Mouse (Mus musculus): ENCODE measurements around the gene Lrrc20. TPM values are rescaled to one million over a fixed set of nuclear protein-coding genes. Genes with fewer than 3 reads are reported as not detected.
"Not testable (repeated sequence)": the region's sequence is repeated elsewhere in the genome, so short reads cannot be mapped to it uniquely, and the experiment has no call there.

Lrrc20 gene
- polyA plus RNA-seq, 1 experiment from 2014 or later: 6.7 TPM

DNA sequence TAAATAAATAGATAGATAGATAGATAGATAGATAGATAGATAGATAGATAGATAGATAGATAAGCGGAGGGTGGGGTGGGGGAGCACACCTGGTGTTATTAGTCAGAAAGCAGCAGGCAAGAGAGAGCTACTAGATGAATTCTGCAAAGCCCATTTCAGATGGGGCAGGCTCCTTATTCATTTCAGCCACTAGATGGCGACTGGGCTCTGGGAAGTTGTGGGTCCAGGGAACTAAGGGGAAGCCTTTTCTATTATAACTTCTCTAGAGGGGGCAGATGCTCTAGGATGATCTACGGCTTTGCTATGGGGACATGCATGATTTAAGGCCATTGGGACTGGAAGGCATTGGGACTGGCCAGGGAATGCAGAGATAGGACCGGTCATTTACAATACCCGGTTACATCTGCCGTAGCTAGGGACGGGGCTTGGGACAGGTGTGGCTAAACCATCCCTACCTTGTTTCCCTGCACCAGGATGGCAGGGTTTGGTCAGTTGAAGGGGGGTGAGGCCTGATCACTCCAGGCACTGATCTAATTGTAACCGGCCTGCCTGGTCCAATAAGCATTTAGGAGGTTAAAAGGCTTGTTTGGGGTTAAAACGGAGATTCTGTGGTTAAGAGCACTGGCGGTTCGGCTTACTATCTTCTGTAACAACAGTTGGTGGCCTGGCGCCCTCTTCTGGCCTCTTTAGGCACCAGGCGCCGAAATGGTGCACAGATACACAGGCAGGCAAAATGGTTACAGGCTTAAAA, 126.9 kb downstream of the Lrrc20 start:
- WGBS: 12% methylated on average over 14 of the region's 14 CpGs
- no peak overlapping the region for H3K27ac ChIP-seq (replicated peaks)
- H3K4me1 ChIP-seq (replicated peaks; ENCODE audit: control insufficient read depth, insufficient read depth): no peaks in the 10 kb centered on the region
- ATAC-seq (ENCODE audit: low FRiP score, low TSS enrichment): peak; percentile 66; the same call in 1 of the 2 replicates
- DNase-seq (ENCODE audit: low spot score): peak; percentile 59
- no peak overlapping the region for H3K4me3 ChIP-seq (ENCODE audit: low read depth, low read length)
- no peak overlapping the region for H3K9ac ChIP-seq (ENCODE audit: low read length)
- H3K9me3 ChIP-seq (ENCODE audit: control insufficient read depth, low read length): no peaks in the 10 kb centered on the region
- no peak for TF ChIP-seq EP300 (optimal IDR thresholded peaks at IDR 0.05)
- TF ChIP-seq CTCF (IDR thresholded peaks at IDR 0.05; ENCODE audit: low read depth): peak; percentile 82
- H3K4me2 ChIP-seq (replicated peaks; ENCODE audit: low read depth): peak overlapping the region; percentile 32; the same call in 1 of the 2 replicates
- H3K36me3 ChIP-seq (ENCODE audit: control insufficient read depth, insufficient read depth, low read length): no peaks in the 10 kb centered on the region
- H3K27me3 ChIP-seq (ENCODE audit: control insufficient read depth, insufficient read depth, low read length): no peaks in the 10 kb centered on the region

DNA sequence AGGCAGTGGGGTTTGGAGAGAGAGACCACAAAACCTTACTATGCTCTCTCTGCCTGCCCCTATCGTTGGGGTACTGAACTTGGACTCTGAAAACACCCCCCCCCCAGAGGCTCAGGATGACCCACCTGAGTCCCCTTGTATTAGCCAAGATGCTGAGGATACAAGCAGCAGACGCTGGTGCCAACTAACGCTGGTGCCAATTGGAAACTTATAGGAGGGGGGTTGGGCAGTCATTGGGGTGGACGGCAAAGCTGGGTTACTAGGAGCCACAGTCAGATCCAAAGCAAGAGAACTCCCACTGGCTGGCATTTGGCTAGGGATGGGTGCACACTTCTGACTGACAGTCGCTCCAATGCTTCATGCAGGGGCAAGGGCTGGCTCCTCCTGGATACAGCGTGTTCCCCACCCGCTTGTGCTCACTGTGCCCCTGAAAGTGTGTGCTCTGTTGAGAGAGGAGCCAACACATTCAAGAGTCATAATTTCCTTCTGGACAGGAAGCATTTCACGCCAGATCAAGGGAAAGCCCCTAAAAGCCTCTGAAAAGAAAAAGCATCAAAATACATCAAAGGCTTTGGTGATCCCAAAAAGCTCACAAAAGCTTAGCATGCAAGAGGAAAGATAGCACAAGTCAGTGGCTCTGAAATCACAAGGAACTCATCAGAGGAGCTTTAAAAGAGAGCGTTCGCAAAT, 128.9 kb downstream of the Lrrc20 start:
- Histone ChIP-seq H3K27ac (replicated peaks) (no peak overlapping the region), H3K9me3 (ENCODE audit: control insufficient read depth, low read length) (no peaks in the 10 kb centered on the region), H3K36me3 (ENCODE audit: control insufficient read depth, insufficient read depth, low read length) (no peaks in the 10 kb centered on the region), H3K4me2 (replicated peaks; ENCODE audit: low read depth) (no peak overlapping the region), H3K27me3 (ENCODE audit: control insufficient read depth, insufficient read depth, low read length) (no peaks in the 10 kb centered on the region), H3K4me1 (replicated peaks; ENCODE audit: control insufficient read depth, insufficient read depth) (no peaks in the 10 kb centered on the region), H3K9ac (ENCODE audit: low read length) (no peak overlapping the region), H3K4me3 (ENCODE audit: low read depth, low read length) (no peak overlapping the region)
- TF ChIP-seq CTCF (IDR thresholded peaks at IDR 0.05; ENCODE audit: low read depth): no peak
- TF ChIP-seq EP300 (optimal IDR thresholded peaks at IDR 0.05): no peak
- DNase-seq (ENCODE audit: low spot score): no peak
- WGBS: 68% methylated on average over 10 of the region's 10 CpGs
- ATAC-seq (ENCODE audit: low FRiP score, low TSS enrichment): no peak

DNA sequence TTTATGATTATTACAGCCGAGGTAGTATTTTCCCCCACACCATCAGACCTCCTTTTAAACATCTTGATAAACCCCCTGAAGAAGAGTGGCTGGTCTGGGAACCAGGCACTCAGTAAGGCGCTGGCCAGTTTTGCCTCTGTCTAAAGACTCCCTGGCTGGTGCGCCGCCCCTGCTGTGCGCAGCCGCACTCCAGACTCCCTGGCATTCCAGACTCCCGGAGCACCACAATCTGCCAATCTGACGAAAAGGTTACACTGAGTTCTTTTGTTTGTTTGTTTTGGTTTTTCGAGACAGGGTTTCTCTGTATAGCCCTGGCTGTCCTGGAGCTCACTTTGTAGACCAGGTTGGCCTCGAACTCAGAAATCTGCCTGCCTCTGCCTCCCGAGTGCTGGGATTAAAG, 129.8 kb downstream of the Lrrc20 start:
- not testable (repeated sequence) for DNase-seq (ENCODE audit: low spot score); H3K9me3 ChIP-seq (ENCODE audit: control insufficient read depth, low read length); H3K9ac ChIP-seq (ENCODE audit: low read length); H3K4me1 ChIP-seq (replicated peaks; ENCODE audit: control insufficient read depth, insufficient read depth); H3K27me3 ChIP-seq (ENCODE audit: control insufficient read depth, insufficient read depth, low read length); H3K36me3 ChIP-seq (ENCODE audit: control insufficient read depth, insufficient read depth, low read length); H3K27ac ChIP-seq (replicated peaks); ATAC-seq (ENCODE audit: low FRiP score, low TSS enrichment); H3K4me2 ChIP-seq (replicated peaks; ENCODE audit: low read depth); H3K4me3 ChIP-seq (ENCODE audit: low read depth, low read length)
- 63% methylated on average over 10 of the region's 11 CpGs for whole genome bisulfite sequencing

DNA sequence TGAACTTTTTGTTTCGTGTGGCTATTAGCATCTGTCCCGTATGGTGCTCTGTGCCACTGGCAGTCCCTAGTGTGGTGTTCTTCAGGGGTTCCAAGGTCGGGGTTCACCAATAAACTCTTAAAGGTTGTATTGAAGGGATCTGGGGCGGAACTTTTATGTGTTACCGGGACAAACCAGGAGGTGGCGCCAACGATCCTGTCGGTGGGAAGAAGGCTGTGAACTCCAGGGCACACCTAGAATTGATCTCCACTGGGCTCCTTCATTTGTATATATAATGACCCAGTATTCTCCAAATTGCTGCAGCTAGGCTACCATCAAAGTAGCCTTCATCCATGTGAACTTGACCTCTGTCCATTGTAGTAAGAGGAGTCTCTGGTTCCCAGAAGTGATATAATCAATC, 130.2 kb downstream of the Lrrc20 start:
- no peaks in the 10 kb centered on the region for H3K9me3 ChIP-seq (ENCODE audit: control insufficient read depth, low read length)
- H3K27ac ChIP-seq (replicated peaks): no peak overlapping the region
- ATAC-seq (ENCODE audit: low FRiP score, low TSS enrichment) (peak; percentile 26; the same call in 1 of the 2 replicates), DNase-seq (ENCODE audit: low spot score) (peak; percentile 81)
- no peaks in the 10 kb centered on the region for H3K27me3 ChIP-seq (ENCODE audit: control insufficient read depth, insufficient read depth, low read length)
- H3K9ac ChIP-seq (ENCODE audit: low read length): no peak overlapping the region
- H3K4me1 ChIP-seq (replicated peaks; ENCODE audit: control insufficient read depth, insufficient read depth): no peaks in the 10 kb centered on the region
- H3K4me2 ChIP-seq (replicated peaks; ENCODE audit: low read depth): no peak overlapping the region
- TF ChIP-seq EP300 (optimal IDR thresholded peaks at IDR 0.05): no peak
- peak; percentile 80 for TF ChIP-seq CTCF (IDR thresholded peaks at IDR 0.05; ENCODE audit: low read depth)
- no peak overlapping the region for H3K4me3 ChIP-seq (ENCODE audit: low read depth, low read length)
- WGBS: 13% methylated on average over 8 of the region's 8 CpGs
- no peaks in the 10 kb centered on the region for H3K36me3 ChIP-seq (ENCODE audit: control insufficient read depth, insufficient read depth, low read length)

DNA sequence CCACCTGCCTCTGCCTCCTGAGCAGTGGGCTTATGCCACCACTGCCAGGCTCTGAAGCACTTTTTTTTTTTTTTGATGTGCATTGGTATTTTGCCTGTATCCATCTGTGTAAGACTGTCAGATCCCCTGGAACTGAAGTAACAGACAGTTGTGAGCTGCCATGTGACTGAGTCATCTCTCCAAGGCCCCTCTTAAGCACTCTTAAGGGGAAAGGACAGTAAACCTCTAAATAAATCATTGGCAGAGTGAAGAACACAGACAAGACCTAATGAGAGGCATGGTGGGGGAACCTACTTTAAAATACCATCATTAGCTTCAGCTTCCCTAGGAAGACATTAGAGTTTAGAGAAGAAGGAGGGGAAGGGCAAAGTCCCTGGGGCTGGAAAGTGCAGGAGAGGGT, 132.6 kb downstream of the Lrrc20 start:
- Histone ChIP-seq H3K27ac (replicated peaks) (no peak overlapping the region), H3K4me2 (replicated peaks; ENCODE audit: low read depth) (no peak overlapping the region), H3K27me3 (ENCODE audit: control insufficient read depth, insufficient read depth, low read length) (no peaks in the 10 kb centered on the region), H3K4me3 (ENCODE audit: low read depth, low read length) (no peak overlapping the region), H3K9ac (ENCODE audit: low read length) (no peak overlapping the region), H3K9me3 (ENCODE audit: control insufficient read depth, low read length) (no peaks in the 10 kb centered on the region), H3K36me3 (ENCODE audit: control insufficient read depth, insufficient read depth, low read length) (no peaks in the 10 kb centered on the region), H3K4me1 (replicated peaks; ENCODE audit: control insufficient read depth, insufficient read depth) (no peaks in the 10 kb centered on the region)
- no peak for DNase-seq (ENCODE audit: low spot score)
- no peak for ATAC-seq (ENCODE audit: low FRiP score, low TSS enrichment)
- TF ChIP-seq EP300 (optimal IDR thresholded peaks at IDR 0.05) (no peak), CTCF (IDR thresholded peaks at IDR 0.05; ENCODE audit: low read depth) (no peak)

DNA sequence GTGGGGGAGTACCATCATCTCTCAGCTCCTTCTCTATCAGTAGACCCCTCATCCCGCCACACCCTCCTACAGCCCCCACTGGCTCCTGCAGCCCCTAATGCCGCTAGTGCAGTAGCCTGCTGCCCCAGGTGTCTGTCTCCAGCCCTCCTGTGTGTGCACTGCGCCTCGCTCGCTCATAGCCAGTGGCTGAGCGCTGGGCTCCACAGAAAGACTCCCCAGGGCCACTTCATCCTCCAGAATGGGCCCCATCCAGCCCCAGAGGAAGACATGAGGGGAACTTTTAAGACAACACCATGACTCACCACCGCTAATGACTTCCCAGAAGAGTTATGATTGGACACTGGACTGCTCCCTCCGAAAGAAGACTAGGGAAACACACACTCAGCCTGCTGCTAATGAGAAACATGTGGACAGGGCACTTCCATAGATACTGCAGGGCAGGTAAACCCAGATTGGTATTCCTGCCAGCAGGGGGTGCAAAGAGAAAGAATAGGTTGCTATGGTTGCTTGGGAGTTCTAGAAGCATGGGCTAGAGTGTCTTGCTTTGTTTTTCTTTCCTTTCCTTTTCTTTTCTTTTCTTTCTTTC, 135.1 kb downstream of the Lrrc20 start:
- peak; percentile 49 for DNase-seq (ENCODE audit: low spot score)
- ATAC-seq (ENCODE audit: low FRiP score, low TSS enrichment): peak; percentile 43; the same call in 1 of the 2 replicates
- Histone ChIP-seq H3K27me3 (ENCODE audit: control insufficient read depth, insufficient read depth, low read length) (no peaks in the 10 kb centered on the region), H3K9me3 (ENCODE audit: control insufficient read depth, low read length) (no peaks in the 10 kb centered on the region), H3K4me3 (ENCODE audit: low read depth, low read length) (no peak overlapping the region), H3K4me1 (replicated peaks; ENCODE audit: control insufficient read depth, insufficient read depth) (no peaks in the 10 kb centered on the region), H3K27ac (replicated peaks) (no peak overlapping the region), H3K36me3 (ENCODE audit: control insufficient read depth, insufficient read depth, low read length) (no peaks in the 10 kb centered on the region), H3K9ac (ENCODE audit: low read length) (no peak overlapping the region), H3K4me2 (replicated peaks; ENCODE audit: low read depth) (no peak overlapping the region)
- TF ChIP-seq EP300 (optimal IDR thresholded peaks at IDR 0.05) (no peak), CTCF (IDR thresholded peaks at IDR 0.05; ENCODE audit: low read depth) (peak; percentile 70)
- WGBS: 77% methylated on average over 8 of the region's 8 CpGs
